Comparison of ENCODE assay signal across 41 mouse cellular contexts in genomic region chr11:79319807-79320206, GRCm38 (mm10). TPM values are rescaled to one million over a fixed set of nuclear protein-coding genes. Genes with fewer than 3 reads are reported as not detected.
DNase-seq lines count a peak whose midpoint lies in the region; ATAC-seq and TF ChIP-seq lines count a peak whose summit lies in the region.
"Had no signal": no experiment of that assay in that cellular context is flagged by ENCODE, and none has a peak within 500 bp of the region (broad histone marks: within the 10 kb centered on the region; RNA-seq: fewer than 3 reads in every experiment).

No protein-coding gene starts in this region.

- 47% methylated on average over 7 of the region's 7 CpGs for WGBS in heart, embryonic 12.5 days

- no peak overlapping the region for H3K27ac ChIP-seq in heart, embryonic 12.5 days (ENCODE audit: poor library complexity, severe bottlenecking)
- H3K27ac ChIP-seq in gastrocnemius, adult 2 months, result no peak overlapping the region
- H3K27ac ChIP-seq: hindbrain, embryonic 10.5 days; hindbrain, embryonic 15.5 days; kidney, postnatal 0 days; liver, embryonic 13.5 days had no signal

- H3K9ac ChIP-seq in heart, embryonic 12.5 days, result no peak overlapping the region
- H3K9ac ChIP-seq: forebrain, postnatal 0 days; hindbrain, embryonic 15.5 days; liver, embryonic 13.5 days; lung, embryonic 14.5 days had no signal

- no peak for TF ChIP-seq CTCF in gastrocnemius, adult 2 months (IDR thresholded peaks at IDR 0.05)

- no peaks in the 10 kb centered on the region for H3K9me3 ChIP-seq in heart, embryonic 12.5 days (replicated peaks)
- H3K9me3 ChIP-seq: G1E; hindbrain, embryonic 10.5 days; hindbrain, embryonic 15.5 days; liver, embryonic 13.5 days had no signal

- intact Hi-C loops in gastrocnemius, adult 2 months (cut with DNase I), result no loop called here

- H3K36me3 ChIP-seq in heart, embryonic 12.5 days, result no peaks in the 10 kb centered on the region
- H3K36me3 ChIP-seq: G1E; hindbrain, embryonic 10.5 days; hindbrain, embryonic 15.5 days; liver, embryonic 13.5 days had no signal

- H3K4me3 ChIP-seq in heart, embryonic 12.5 days, result no peak overlapping the region
- H3K4me3 ChIP-seq in gastrocnemius, adult 2 months, result no peak overlapping the region
- H3K4me3 ChIP-seq: erythroblast, embryonic 14.5 days; hindbrain, embryonic 10.5 days; hindbrain, embryonic 15.5 days; liver, embryonic 13.5 days had no signal

- peak; percentile 93 for DNase-seq in heart, adult 11 months
- DNase-seq in kidney, adult 18-20 months, result peak; percentile 9
- no peak for DNase-seq in kidney, adult 9 months
- DNase-seq in lung, adult 18-20 months, result peak; percentile 53 to 78
- peak; percentile 44 for DNase-seq in lung, postnatal 10 days
- no peak for DNase-seq in embryo, embryonic 11 days
- no peak for DNase-seq in gastrocnemius, adult 2 months
- DNase-seq: adrenal gland, postnatal 25 days; cerebellum, adult 11-12 months; cerebellum, adult 9-11 months; forebrain, postnatal 0 days; gastrocnemius, postnatal 14 days; kidney, adult 11 months; layer of hippocampus, postnatal 36 days; left cerebral cortex, postnatal 4 days; liver, embryonic 13.5 days; lung, embryonic 14.5 days; right cerebral cortex, postnatal 4 days; thymus, postnatal 14 days had no signal

- no peaks in the 10 kb centered on the region for H3K27me3 ChIP-seq in heart, embryonic 12.5 days (replicated peaks)
- H3K27me3 ChIP-seq: hindbrain, embryonic 15.5 days; liver, embryonic 13.5 days had no signal

- ATAC-seq in heart, embryonic 12.5 days (ENCODE audit: insufficient number of reproducible peaks, low FRiP score), result no peak
- ATAC-seq: forebrain, postnatal 0 days; inflammation-experienced regulatory T-cells, adult 6 months; midbrain, embryonic 16.5 days had no signal

- no peak overlapping the region for H3K4me2 ChIP-seq in heart, embryonic 12.5 days
- H3K4me2 ChIP-seq: hindbrain, embryonic 15.5 days; liver, embryonic 13.5 days; lung, embryonic 14.5 days; midbrain, embryonic 11.5 days had no signal

- H3K4me1 ChIP-seq in heart, embryonic 12.5 days (replicated peaks), result peaks cover 12% of the 10 kb centered on the region; the same call in 1 of the 2 replicates
- H3K4me1 ChIP-seq: liver, embryonic 13.5 days had no signal

RNA-seq across cellular contexts. Expression of gene Nf1, which starts 19.7 kb away (rescaled TPM):
- 5.6 and 6.6 TPM in 2 replicates for polyA plus RNA-seq in heart, embryonic 12.5 days (2016; fragmentation: Nextera tagmentation; extraction: Ambion mirVana)
- total RNA-seq in gastrocnemius, adult 2 months (2021), result 10 to 100 TPM; 18.2 to 23.5 TPM

RNA-seq across cellular contexts. Expression of gene Gm9964, which starts 23.1 kb away (rescaled TPM):
- polyA plus RNA-seq in heart, embryonic 12.5 days (2016; fragmentation: Nextera tagmentation; extraction: Ambion mirVana), result not detected in 2 replicates
- not detected for total RNA-seq in gastrocnemius, adult 2 months (2021)
- total RNA-seq: adrenal gland, postnatal 25 days; common myeloid progenitor, adult 5-6 weeks; forebrain, postnatal 0 days; gastrocnemius, postnatal 14 days; granulocyte monocyte progenitor cell, adult 5-6 weeks; heart, postnatal 14 days; megakaryocyte, adult 5-6 weeks; neutrophil, adult 5-6 weeks had no signal
- polyA plus RNA-seq: embryonic facial prominence, embryonic 14.5 days; erythroblast, embryonic 14.5 days; forebrain, embryonic 11.5 days; forebrain, postnatal 0 days; G1E; hindbrain, embryonic 10.5 days; hindbrain, embryonic 15.5 days; inflammation-experienced regulatory T-cells, adult 6 months; kidney, postnatal 0 days; large intestine, adult 2 months; limb, embryonic 14.5 days; liver, embryonic 13.5 days; lung, embryonic 14.5 days; midbrain, embryonic 11.5 days; midbrain, embryonic 16.5 days; neural tube, embryonic 11.5 days; spleen, adult 2 months; stomach, embryonic 14.5 days; urinary bladder, adult 2 months had no signal

Comparison
In these comparisons a context has a peak if more than half of its experiments do, and no peak if none do; other contexts are left out.
1. DNase-seq: peak in heart, adult 11 months (single experiment), kidney, adult 18-20 months (single experiment), lung, adult 18-20 months (2 of 2) and lung, postnatal 10 days (single experiment); none in kidney, adult 9 months (single experiment), embryo, embryonic 11 days (single experiment) and gastrocnemius, adult 2 months (single experiment).